Mouse (Mus musculus) right cerebral cortex, postnatal 14 days (tissue): ENCODE data around the gene Spo11.

Source experiments
- DNase-seq: peaks from one replicate; pipeline ENCODE4 v3.0.0; 2022

Gene Spo11

DNA sequence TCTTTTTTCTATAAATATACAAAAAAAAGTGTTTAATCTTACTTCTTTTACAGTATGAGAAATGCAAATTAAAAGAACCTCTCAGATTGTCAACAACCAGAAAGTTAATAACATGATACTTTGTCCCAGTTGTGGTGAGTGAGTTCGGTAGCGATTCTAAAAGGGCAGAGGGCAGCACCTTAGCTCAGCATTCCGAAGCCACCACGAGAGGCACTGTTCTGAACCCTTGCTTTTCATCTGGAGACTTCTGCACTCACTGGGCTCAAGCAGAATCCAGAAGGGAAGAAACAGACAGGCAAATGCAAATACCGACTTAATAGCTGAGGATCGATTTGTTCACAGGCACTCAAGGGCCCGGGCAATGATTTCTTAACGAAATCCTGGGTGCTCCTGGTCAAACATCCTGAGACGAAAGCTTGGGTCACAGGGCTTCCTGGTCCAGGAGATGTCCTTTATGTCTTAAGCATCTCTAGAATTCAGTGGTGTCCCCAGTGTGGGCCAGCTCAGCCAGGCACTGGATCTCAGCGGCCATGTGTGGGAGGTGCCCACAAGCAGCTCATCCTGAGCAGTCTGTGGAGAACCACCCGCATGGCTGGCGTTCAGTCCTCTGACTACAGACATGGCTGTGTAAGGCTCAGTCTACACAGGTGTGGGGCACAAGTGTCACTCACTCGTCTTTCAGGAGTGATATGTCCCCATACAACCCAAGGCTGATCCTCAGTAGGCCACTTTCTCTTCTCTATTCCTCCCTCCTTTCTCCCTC lies 18.3 kb upstream of the Spo11 start:
- no peak for DNase-seq

DNA sequence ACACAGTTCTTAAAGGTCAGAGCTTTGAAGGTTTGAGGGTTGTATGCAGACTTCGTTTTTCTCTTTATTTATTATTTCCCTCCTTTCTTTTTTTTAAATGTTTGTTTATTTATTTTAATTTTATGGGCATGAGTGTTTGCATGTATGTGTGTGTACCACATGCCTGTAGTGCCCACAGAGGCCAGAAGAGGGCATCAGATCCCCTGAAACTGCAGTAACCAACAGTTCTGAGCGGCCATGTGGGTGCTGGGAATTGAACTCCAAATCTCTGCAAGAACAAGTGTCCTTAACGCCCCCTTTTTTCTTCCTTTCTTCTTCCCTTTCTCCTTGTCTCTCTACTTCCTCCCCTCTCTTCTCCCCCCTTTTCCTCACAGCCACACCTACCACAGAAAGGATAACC lies 17.1 kb upstream of the Spo11 start:
- DNase-seq = no peak

- DNase-seq = no peak
Measured at GRCm38 (mm10) chr2:172961211-172961610, 16.3 kb upstream of the Spo11 start.

GRCm38 (mm10) chr2:172965249-172965648 lies 12.3 kb upstream of the Spo11 start:
- no peak for DNase-seq

DNA sequence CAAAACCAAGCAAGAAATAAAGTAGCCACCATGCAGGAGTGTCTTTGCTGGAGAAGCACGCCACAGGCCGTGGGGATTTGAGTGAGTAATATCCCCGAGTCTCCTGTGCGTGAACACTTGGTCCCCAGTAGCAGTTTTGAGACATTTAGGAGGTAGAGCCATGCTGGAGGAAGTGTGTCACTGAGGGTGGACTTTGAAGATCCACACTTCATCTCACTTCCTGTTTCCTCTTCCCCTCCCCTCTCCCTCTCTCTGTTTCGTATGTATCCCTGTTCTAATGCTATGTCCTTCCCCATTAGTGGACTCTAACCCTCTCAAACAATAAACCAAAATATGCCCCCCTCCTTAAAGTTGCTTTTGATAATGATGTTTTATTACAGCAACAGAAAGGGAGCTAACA lies 11.0 kb upstream of the Spo11 start:
- DNase-seq = no peak

DNA sequence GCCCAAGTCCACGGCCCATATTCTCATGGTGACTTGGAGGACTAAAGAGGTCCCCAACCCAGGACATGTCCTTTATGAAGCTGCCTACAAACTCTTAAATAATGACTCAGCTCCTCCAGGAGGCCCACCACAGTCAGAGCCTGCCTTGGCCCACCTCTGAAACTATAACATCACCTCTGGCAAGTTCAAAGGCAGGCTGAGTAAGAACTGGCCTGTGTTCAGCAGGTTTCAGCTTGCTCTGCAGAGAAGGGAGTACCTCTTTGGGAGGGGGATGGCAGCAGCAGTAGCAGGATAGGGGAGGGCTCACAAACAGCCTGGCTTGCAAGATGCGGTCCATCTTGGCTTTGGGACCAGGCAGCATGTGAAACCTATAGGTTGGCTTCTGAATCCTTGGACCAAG lies 5.6 kb upstream of the Spo11 start:
- DNase-seq = no peak

DNA sequence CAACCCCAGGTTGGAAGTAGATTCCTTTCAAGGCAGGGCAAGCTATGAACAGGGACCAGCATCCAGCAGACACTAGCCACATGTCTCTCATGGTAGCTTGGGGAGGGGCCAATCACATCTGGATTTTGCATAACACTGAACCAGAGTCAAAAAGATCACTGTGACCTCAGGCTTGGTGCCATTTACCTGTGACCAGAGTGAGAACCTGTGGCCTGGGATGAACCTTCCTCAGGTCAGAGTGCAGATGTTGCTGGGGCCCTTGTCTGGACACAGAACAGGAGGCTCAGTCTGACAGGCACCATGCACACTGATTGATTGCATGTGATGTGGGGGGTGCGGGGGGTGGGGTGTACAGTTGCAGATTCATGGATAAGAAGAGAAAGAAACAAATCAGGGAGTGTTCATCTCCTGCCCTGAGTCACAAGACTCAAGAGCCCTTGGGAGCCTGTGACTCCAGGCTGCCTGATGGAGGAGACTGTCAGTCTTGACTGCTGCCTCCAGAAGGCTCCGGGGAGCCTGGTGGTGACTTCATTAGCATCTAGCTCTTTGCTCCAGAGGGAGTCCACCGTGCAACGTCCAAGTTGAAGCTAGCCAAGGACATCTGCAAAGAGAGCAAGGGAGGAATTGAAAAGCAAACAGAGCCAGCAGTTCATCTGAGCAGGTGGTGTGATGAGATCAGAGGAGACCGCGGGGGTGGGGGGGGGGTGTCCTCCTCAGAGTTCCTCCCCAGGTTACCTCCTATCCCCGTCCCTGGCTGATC lies 3.5 kb upstream of the Spo11 start:
- no peak for DNase-seq

- no peak for DNase-seq
Measured at GRCm38 (mm10) chr2:172974701-172975100, 2.8 kb upstream of the Spo11 start.

GRCm38 (mm10) chr2:172975159-172975558 lies 2.3 kb upstream of the Spo11 start:
- DNase-seq = no peak

DNA sequence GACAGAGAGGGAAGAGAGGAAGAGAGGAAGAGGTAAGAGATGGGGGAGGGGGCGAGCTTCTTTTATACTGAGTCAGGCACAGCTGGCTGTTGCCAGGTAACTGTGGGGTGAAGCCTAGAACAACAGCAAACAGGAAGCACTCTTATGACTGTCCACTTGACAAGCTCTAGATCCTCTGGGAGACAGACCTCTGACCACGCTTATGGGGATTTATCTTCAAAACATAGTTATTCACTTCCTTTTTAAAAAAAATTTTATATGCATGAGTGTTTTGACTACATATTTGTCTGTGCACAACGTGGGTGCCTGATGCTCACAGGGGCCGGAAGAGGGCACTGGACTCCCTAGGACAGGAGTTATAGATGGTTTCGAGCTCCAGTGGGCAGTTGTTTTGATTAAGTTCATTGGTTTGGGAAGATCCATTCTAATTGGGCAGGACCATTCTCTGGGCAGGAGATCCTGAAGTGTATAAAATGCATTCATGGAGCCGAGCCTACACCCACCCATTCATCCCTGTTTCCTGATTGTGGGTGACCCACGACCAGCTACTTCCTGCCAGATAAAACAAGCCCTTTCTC lies 750 bp upstream of the Spo11 start:
- DNase-seq = no peak

DNA sequence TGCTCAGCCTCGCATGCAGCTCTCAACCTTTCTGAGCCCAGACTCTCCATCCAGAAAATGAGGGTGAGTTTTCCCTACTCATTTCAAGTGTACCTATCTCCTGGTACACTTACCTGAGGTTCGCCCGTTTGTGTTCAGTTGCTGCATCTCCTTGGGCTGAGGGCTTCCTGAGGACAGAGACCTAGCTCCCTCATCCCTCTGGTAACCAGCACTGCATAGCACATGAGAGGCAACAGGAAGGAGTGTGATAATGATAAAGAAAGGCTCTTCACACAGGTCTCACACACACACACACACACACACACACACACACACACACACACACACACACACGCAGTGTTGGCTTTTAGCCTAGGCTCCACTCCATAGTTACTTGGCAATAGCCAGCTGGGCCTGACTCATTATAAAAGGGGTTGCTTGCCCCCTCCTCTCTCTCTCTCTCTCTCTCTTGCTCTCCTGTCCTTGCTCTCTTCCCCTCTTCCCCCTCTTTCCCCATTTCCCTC lies 682 bp downstream of the Spo11 start:
- no peak for DNase-seq

DNA sequence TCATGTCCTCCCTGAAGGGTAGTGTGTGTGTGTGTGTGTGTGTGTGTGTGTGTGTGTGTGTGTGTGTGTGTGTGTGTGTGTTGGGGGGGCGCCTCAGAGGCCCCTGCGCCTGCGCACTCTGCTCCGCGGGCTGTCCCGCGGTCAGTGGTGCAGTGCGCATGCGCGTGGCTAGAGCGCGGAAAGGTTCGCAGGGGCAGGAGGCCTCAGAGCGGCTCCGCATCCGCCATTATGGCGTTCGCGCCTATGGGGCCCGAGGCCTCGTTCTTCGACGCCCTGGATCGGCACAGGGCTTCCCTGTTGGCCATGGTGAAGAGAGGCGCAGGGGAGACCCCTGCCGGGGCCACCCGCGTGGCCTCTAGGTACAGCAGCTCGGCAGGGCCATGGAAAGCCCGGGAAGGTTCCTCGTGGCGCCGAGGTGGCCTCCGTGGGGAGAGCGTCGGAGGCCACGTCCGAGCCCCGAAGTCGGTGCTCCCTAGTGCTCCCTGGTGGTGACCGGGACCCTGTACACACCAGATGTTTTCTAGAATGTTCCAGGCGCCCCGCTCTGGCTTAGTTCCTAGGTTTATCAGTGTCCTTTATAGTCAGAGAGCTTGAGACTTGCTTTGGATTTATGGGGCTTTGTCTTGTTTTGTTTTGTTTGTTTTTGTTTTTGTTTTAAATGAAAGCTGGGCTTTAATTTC lies 2.3 kb downstream of the Spo11 start:
- no peak for DNase-seq

GRCm38 (mm10) chr2:172982776-172983561 lies 5.5 kb downstream of the Spo11 start:
- DNase-seq = no peak

GRCm38 (mm10) chr2:172990161-172990560 lies 12.7 kb downstream of the Spo11 start:
- no peak for DNase-seq

DNA sequence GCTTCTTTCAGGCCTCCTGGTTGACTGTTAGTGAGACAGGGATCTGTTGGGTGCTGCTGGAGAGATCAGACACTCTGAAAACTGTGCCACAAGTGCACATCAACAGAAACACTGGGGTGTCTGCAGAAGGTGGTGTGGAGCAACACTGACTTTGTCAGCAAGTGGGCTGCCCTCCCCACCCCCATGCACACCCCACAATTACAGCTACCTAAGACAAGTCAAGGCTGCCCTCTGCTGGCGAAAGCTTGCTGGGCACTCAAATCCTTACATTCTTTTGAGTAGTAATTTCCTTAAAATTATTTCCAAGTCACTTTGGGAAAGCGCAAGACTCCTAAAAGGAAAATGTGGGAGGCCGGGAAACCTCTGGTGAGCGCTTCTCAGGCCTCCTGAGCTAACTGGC lies 18.7 kb downstream of the Spo11 start:
- peak; percentile 87 for DNase-seq

DNA sequence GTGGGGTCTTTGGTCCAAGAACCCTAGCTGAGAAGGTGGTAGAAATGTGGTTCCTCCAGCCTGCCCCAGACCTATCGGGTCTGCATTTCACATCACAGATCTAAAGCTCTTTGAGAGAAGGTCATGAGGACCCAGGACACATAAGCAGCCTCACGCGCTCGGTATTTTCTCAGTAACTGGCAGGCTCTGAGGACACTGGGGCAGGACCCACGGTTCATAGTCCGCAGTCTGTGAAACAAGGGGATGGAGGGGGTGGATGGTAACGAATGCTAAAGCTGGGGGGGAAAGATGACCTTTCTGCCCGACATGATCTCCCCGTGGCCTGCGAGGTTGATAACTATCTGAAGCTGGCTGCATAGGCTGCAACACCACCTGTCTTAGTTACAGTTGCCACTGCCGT lies 20.2 kb downstream of the Spo11 start:
- DNase-seq = no peak

GRCm38 (mm10) chr2:172998478-172998877 lies 21.0 kb downstream of the Spo11 start:
- DNase-seq = no peak

- peak; percentile 99 for DNase-seq
Measured at GRCm38 (mm10) chr2:172999630-173000284, 22.3 kb downstream of the Spo11 start, which contains the start of gene Rae1. Gene Rae1, plus strand, starts transcription at chr2:173000117.

- DNase-seq = no peak
Measured at GRCm38 (mm10) chr2:173000285-173000652, 22.8 kb downstream of the Spo11 start.

GRCm38 (mm10) chr2:173000921-173001320 lies 23.4 kb downstream of the Spo11 start:
- no peak for DNase-seq

DNA sequence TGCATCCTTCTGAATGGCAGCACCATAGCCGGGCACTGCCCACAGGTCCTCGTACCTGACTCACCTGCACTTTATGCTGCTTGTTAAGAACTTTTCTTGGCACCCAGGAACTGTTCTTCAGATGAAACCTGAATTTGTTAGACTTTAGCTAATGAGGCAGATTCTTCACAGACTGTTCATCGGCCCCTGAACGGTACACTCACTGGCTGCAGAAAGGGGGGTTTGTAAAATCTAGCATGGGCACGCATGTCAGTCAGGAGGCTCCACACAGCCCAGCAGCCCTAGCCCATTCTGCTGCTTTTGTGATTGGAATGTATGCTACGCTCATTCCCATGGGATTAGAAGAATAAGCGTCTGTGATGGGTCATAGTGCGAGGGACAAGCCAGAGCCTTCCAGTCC lies 26.2 kb downstream of the Spo11 start:
- DNase-seq = no peak

DNA sequence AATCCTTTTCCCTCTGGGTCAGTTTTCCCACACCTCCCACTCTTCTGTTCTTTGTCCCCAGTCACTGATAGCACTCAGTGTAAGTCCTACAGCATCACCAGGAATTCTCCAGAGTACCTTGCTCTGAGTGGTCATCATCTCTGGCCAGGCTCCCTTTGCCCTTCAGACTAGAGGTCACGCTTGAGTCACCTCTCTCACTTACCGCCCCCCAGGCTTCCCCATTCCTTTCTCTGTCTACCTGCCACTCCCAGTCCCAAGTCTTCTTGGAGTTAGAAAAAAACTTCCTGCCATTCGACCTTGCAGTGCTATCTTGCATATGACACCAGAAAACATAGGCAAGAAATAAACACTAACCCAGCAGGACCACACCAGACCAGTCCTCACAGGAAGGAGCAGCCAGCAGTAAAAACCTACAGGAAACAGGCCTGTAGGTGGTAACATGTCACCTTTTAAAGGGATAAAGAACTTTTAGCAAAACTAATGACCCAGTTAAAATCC lies 32.8 kb downstream of the Spo11 start:
- DNase-seq = no peak
